Mouse (Mus musculus): ENCODE results near the gene Gm49601.

Gene Gm49601

DNA sequence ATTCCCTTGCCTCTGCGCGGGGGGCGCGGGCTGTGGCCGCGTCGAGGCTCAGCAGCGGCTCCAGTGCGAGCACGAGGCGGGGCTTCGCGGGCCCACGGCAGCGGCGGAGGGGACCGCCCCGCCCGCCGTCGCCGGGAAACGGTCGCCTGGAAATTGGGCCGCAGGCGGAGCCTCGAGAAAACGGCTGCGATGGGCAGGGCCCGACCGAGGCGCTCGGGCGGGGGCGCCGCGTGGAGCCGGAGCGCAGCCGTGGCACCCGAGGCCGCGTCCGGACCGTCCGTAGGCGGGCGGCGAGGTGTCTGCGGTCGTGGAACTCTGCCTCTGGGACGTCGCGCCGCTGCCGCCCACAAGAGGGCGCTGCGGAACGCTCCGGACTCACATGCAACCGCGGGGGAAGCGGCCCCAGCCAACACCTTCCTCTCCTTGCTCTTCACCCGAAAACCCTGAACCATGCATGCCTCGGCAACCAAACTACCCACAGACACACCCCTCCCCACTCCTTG is at the start of gene Gm49601:
Gm49601 (minus strand) TSS at position 52 of the 503 bp plus-strand sequence.
- DNase-seq: peak; percentile 91

DNA sequence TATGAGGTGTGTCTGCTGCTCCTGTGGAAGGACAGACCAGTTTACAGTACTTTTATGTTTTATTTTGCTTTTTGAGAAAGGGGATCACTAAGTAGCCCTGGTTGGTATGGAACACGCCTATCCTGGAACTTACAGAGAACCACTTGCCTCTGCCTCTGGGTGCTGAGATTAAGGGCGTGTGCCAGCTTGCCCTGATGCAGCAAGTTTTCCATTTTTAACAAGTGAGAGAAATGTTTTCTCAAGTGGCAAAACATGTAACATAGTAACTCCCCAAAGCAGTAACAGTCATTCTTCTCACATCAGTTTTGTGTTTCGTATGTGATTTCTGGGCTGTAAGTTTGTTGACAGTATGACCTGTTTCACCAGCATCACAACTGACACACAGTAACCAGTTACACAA is 46.8 kb upstream of the Gm49601 start:
- DNase-seq: no peak

DNA sequence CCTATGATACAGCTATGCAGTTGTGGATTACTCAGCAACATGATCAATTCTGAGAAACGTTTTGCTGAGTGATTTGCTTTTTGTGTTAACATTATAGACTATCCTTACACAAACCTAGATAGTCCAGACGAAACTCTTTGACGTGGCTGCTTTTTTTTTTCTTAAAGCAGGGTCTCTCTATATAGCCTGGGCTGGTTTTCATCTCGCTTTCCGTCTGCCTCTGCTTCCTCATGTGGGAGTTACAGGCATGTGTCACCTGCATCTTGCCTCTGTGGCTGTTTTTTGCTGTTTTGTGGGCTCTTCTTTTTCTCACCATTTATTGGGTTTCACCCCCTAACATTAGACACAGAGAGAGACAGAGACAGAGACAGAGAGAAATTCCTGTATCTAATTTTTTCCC is 45.8 kb upstream of the Gm49601 start:
- DNase-seq: no peak

DNA sequence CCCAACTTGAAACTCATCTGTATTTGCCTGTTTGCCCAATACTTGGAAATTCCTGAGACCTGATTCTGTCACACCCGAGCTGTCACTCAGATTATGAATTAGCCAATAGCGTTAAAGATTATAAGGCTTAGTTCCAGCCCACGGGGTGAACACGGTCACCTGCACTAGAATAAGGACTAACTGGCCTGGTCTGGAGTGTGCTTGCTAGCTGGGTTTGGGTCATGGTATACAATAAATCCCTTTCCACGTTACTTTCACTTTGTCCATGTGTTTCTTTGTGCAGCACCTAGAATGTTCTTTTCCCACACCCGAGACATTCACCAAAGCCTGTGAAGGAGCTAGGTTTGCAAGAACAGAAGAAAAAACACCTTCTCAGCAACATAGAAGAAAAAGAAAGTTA is 43.7 kb upstream of the Gm49601 start:
- DNase-seq: no peak

DNA sequence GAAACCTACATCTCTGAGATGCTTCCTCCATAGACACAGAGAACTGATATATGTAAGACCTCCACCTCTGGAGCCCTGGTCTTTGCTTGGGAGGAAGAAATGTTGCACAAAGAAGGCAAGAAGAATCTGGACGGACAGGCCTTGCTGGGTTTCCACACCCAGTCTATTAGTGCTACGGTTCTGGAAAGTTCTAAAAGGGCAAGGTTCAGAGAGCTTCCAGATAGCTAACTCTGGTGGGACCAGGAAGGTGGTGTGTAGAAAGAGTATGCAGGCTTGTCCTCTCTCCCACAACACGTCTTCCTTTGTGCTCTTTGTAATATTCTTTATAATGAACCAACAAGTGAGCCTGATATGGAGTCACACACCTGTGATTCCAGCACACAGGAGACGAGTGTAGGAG is 32.4 kb upstream of the Gm49601 start:
- no peak for DNase-seq

DNA sequence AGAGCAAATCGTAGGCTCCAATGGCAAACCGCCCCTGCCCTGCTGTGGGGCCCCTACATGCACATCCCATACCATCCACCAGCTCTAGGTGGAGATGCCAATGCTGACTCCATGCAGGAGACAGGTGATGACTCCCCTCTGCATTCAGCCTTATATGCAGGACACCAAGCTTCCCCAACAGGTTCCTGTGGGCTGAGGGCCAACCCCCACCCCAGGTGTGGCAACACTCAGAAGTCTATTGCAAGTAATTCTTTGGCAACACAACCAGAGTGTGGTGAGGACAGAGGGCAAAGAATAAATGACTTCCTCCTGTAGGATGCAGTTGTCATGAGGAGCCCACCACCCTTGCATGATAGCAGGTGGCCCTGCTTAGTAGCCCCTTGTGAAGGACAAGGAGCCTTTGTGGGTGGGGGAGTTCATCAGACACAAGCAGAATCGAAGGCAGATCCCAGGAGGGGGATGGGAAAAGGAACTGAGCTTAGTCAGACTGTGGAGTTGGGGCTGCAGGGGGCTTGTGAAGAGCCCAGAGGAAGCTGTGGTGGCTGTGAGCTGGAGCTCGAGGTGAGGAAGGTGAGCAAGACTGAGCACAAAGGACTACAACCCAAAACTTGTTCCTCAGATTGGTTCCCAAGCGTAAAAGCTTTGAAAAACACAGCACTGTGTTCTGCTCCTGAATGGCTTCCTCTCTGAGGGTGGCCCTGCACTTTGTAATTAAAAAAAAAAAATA is 29.3 kb upstream of the Gm49601 start:
- no peak for DNase-seq

DNA sequence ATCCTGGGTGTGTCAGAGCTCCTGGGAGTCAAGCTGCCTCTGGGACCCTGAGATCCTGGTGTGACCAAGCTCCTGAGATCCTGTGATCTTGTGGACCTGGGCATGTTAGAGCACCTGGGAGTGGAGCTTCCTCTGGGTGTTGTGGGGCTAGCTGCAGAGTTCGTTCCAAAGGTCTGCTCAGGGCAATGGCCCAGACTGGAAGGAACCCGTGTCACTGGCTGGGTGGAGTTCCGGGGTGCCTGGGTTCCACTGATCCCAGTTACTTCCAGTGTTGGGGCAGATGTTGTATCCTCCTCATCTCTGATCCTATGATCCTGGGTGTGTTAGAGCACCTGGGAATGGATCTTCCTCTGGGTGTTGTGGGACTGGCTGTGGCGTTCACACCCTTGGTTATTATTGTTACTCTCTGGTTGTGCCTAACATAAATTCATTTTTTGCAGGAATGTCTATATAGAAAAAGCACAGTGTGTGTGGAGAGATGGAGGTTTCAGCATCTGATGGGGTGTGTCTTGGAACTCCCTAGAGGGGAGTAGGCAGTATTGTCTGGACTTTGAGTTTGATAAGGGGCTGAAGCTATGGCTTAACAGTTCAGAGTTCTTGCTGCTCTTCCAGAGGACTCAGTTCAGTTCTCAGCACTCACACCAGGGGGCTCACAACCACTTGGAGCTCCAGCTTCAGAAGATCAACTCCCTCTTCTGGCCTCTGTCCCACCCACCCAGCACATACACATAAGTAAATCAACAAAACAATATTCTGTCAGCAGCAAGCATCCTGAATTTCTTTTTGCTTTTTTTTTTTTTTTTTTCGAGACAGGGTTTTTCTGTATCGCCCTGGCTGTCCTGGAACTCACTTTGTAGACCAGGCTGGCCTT is 27.3 kb upstream of the Gm49601 start:
- DNase-seq: no peak

DNA sequence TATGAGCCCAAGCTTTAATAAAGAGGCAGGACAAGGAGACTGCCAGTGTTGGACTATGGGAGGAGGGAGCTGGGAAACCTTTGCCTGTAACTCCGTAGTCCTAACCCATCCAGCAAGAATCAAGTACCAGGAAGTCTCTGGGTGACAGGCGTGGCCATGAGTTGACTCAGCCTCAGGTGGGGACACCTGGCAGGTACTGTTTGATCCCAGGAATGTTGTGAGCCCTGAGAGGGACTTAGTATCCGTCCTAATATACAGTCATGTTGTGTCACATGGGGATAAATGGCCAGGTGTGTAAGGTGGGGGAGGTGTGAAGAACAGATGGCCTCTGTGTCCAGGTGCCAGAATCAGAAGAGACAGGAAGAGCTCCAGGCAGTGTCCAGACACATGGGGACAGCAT is 22.9 kb upstream of the Gm49601 start:
- no peak for DNase-seq

DNA sequence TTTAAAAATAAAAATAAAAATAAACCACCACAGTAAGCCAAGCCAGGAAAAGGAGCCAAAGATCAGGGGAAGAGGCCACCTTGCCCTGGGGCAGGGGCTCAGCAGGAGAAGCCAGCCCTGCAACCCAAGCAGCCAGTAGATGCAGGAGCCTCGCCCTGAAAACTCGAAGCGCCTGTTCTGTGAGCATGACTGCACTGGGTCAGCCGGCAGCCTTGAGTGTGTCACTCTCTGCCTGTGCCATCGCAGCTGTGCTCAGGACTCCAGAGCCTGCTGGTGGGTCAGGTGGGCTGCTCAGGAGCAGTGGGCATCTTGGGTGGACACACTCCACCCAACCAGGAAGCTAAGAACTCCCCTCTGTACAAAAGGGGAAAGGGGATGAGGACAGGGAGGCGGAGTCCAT is 19.1 kb upstream of the Gm49601 start:
- no peak for DNase-seq

DNA sequence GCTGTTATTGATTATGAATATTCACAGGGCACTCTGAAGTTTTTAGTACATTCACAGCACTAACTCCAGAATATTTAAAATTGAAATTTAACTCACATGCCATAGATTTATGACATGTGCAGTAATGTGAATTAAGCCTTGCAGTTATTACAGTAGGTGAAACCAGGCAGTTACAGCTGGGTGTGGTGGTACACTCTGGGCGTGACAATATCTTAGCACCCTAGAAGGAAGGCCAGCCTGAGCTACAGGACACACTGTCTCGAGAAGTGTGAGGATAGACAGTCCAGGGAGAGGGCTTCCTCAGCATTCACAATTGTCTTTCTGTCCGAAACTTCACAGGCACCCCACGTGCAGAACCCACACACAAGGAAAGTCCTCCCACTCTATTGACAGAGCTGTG is 18.3 kb upstream of the Gm49601 start:
- no peak for DNase-seq

DNA sequence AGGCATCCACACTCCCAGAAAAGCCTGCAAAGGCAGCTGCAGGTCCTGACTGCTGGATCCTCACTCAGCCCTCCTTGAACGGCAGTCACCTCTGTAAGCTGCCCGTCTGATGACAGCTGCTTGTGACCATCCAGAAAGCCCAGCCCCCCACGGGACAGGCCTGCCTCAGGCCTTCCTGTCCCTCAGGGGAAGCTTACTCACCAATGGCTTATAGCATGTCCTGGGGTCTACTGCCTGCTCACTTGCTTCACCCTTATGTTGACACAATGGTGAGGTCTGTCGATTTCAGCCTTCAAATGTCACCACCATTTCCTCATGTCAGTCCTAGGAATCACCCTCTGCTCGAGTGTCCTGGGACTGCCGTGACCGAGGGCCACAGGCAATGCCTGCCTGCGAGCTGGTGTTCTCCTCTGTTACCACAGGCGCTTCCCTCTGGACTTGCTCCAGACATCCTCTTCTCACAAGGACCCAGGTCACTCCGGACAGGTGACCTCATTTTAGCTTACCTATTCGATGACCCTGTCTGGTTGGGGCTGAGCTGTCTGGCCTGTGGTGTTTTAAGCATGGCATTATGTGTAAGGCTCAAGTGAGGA is 17.3 kb upstream of the Gm49601 start:
- DNase-seq: no peak

DNA sequence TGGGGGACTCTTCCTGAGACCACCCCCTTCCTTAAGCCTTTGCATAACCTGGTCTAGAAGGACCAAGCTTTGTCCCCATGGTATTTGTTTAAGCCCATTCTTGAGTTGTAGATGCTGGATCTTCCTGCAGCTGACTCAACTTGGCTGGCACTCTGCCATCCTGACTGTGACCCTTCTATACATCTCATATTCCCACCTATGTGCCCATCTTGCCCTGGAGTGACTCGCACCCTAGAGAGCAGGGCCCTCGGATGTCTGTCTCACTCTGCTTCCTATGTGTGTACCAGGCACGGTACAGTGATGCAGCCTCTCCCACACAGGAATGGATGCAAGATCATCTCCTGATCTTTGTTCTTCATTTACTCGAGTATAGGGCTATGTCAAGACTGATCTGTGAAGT is 16.7 kb upstream of the Gm49601 start:
- no peak for DNase-seq

DNA sequence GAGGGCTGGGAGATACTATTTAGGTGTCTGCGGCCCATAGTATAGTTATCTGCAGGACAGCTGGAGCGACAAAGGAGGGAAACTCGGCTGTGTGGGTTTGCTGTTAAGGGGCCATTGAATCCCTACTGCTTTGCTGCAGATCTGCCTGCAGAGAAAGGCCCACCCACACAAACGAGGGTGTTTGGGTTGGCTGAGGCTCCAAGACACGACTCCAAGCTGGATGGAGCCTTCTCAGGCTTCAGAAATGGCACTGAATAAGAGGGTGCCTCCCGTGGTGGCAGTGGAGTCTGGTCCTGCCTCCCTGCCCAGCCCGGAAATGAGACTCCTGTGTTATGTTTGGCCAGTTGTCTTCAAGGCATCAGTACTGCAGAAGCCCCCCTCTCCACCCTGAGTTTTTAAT is 16.1 kb upstream of the Gm49601 start:
- DNase-seq: no peak

DNA sequence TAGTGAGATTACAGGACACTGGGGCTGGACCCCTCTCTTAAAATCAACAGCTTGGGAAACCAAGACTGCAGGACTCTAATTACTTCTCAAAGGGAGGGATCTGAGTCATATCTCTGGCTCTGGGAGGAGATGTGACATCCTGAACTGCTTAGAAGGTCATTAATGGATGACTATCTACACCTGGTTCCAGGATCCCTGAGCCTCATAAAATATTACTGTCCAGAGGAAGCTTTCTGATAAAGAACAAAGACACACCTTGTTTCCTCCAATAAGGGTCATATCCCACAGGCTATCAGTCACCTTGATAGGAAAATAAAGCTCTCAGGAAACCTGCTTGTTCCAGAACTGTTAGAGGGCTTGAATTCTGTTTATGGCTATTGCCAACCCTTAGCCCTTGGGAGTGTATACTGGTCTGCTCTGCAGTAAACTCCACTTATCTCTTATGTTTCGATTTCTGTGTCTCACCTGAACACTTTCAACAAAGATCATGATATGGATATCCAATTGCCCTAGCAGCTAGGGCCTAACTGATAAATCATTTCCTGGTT is 13.2 kb upstream of the Gm49601 start:
- no peak for DNase-seq

DNA sequence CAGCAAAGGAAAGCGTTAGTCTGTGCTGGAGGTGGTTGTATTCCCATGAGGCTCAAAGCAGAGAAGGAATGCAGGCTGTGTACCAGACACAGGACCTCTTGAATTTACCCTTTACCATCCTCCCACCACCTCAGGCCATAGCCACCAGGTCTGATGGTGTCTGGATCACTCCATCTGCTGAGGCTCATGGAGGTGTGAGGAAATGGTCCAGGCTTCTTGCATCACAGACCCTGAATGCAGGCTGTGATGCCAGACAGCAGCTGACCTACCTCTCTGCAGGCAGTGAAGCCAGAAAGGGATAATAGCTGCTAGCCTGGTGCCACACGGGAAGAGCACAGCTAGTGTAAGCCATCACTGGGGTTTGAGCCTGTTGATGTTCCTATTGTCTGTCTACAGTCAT is 12.2 kb upstream of the Gm49601 start:
- DNase-seq: no peak

DNA sequence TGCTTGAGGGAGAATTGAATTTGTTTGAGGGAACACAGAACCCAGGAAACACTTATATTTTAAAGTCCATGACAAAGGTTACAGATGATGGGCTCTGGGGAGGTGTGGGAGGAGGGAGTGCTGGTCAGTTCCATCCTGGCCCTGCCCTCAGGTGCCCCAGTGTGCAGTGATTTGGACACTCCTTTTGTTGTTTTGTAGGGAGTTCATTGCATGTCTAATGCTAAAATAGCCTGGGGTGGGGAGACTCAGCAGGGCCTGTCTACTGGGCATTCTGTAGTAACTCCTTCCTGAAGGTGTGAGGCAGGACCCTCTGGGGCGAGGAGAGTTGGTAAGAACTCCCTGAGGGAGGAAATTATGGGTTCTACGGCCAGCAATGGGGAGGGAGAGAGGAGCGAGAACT is 10.6 kb upstream of the Gm49601 start:
- no peak for DNase-seq

DNA sequence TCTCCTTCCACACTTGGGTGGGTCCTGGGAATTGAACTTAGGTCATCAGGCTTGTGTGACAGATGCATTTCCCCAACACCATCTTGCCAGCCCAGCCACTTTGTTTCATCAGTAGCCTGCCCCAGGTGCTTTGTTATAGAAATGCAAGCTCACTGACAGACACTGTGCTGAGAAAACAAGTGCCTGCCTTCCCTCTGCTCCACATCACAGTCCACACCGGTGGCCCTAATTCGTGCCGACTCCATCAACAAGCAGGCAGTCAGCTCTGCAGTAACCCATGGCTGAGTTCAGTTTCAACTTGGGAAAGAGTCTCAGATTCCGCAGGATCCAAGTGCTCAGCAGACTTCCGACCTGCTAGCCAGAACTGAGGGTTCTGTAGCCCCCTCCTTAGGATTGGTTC is 10.2 kb upstream of the Gm49601 start:
- no peak for DNase-seq

DNA sequence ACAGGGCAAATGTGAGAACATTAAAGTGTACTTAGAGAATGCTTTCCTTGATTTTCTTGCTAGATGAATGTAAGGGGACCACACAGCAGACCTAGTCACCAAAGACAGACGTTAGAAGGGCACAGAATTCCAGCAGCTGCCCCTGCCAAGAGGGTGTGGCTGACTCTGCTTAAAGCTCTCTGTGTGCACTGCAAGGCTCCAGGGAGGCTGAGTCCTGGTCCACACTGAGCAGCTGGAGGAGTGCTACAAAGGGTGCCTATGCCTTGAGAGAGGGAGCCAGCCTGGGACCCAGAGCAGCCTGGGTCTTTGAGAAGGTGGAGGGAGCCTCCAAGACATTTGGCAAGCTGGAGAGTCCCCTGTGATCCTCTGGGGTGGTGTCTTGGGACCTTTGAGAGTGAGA is 7.1 kb upstream of the Gm49601 start:
- no peak for DNase-seq

DNA sequence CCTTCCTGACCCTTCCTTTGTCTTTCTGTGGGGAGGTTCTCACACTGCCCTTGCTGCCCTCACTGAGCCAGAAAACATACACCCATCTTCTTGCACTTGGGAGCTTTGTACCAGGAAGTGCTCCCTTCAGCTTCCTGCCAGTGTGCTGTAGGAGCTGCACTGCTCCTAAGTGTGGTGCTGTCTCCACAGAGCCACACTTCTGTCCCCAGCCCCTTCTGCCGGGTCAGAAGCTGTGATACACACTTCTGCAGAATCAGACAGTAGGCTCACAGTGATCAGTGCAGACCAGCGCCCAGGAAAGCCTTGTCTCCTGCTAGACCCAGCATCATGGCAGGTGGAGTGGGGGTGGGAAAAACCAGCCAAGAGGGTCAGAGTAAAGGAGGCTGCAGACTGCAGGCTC is 6.6 kb upstream of the Gm49601 start:
- DNase-seq: no peak

DNA sequence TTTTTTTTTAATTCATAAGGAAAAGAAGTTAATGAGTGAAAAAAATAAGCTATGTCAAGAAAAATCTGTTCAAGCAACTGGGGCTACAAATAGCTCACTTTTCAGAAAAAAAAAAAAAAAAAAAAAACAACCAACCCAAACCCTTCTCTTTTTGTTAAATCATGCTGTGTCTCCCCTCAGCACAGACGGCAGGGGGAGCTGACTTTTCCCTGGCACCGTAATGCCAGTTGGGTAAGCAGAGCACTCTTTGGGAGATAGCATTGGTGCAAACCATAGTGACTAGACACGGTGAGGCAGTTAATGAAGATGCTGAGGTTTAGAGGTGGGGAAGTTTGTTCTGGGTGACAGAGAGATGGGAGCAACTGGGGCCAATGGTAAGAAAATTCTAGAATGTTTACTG is 5.8 kb upstream of the Gm49601 start:
- DNase-seq: no peak

DNA sequence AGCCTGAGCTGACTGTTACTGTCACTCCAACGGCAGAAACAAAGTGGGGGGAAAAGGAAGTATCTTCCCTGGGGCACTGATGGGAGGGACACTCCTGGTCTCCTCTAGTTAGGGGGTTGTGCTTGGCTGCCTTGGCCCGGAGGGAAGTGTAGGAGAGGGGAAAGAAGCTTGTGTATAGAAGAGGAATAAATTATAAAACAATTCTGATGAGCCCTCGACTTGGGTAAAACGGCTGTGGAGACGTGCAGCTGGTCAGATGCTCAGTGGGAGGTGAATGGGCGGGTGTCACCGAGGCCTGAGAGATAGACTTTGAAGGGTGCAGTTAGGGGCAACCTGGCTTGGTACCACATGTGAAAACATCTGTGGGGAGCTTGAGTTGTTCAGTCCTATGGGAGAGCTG is 4.9 kb upstream of the Gm49601 start:
- no peak for DNase-seq

DNA sequence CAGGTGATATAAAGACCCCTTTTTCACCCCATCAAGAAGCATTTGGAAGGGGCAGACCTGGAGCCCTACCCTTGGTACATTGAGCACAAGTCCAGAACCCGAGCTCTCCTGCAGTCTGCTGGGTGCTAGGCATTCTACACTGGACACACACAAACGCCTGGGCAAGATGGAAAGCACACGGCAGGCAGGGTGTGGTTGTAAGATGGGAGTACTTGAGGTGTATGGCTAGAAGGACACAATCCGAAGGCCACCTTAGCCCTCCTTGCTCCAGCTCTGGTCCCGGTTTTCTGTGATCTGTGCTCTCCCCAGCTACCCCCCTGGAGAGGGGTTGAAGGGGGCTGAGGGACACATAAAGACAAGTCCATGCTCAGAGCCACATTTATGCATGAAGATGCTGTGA is 4.1 kb upstream of the Gm49601 start:
- DNase-seq: no peak

DNA sequence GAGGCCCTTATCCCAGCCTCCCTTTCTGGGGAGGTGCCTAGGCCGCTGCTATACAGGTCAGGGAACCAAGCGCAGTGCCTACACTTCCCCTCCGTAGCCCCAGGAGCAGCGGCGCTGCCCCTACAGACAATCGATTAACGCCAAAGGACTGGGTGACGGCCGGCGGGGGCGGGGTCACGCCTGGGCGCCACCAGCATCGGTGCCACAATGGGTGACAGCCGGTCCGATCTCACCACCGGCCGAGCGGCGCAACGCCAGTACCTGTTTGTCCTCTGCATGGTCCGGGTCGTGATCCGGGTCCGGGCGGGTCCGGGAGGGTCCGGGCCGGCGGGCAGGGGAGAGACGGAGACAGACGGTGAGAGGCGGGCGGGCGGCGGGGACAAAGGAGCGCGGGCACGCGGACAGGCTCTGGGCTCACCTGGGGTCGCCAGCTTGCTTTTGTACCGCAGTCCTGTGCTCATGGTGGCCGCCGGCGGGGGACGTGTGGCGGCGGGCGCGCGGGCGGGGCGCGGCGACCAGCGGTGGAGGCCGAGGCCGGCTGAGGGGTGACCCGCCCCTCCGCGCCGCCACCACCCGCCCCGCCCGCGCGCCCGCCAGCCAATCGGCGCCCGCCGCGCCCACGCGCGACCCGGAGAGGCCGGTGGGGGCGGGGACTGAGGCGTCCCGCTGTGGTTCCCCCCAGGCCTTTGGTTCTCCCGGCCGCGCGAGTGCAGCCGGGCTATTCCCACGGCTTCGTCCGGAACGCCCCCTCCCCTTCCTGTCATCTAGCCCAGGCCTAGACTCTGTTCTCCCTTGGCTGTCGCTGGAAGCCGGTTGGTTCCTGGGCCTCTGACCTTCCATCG is 3.4 kb upstream of the Gm49601 start, which contains the start of gene Sept5:
Sept5 (minus strand) TSS at position 565 of the 842 bp plus-strand sequence.
- DNase-seq: peak; percentile 89
